Mouse (Mus musculus) G1E (cell line): Measurements from ENCODE around the gene Fbxo24. TPM values are rescaled to one million over a fixed set of nuclear protein-coding genes. Genes with fewer than 3 reads are reported as not detected.
A peak's percentile ranks its signal among the peaks of the same experiment; 100 is the strongest.

Experiments
- ATAC-seq: 2 replicates; pipeline ENCODE4 v1.8.0; 2016; ENCODE audit warnings: mild to moderate bottlenecking; ENCODE audit not compliant: insufficient number of reproducible peaks, poor library complexity, low FRiP score, severe bottlenecking; ENCODE audit errors: extremely low read depth
- DNase-seq: peaks from one replicate; pipeline ENCODE4 v3.0.0; 2012; ENCODE audit warnings: low spot score
- H3K27me3 ChIP-seq: 2 replicates; pipeline ENCODE4 v1.6.1; 2012; ENCODE audit warnings: mild to moderate bottlenecking, low read length, inconsistent platforms; ENCODE audit not compliant: insufficient read depth
- H3K36me3 ChIP-seq: replicated peaks from 2 replicates; pipeline ENCODE3; 2012; ENCODE audit warnings: mild to moderate bottlenecking, inconsistent platforms
- H3K4me1 ChIP-seq: 2 replicates; pipeline ENCODE4 v1.6.1; 2012; ENCODE audit warnings: low read depth, low read length, inconsistent platforms, mixed read lengths; ENCODE audit not compliant: insufficient read depth
- H3K4me3 ChIP-seq: 2 replicates; pipeline ENCODE4 v1.5.1; 2012; ENCODE audit warnings: low read depth, mild to moderate bottlenecking, inconsistent platforms, low read length, moderate library complexity, mixed read lengths
- H3K9me3 ChIP-seq: replicated peaks from 2 replicates; pipeline ENCODE4 v1.6.1; 2012; ENCODE audit warnings: inconsistent platforms
- CTCF ChIP-seq: IDR thresholded peaks from 2 replicates; pipeline ENCODE4 v1.5.1; 2012; ENCODE audit warnings: low read depth, low read length, inconsistent platforms, mixed read lengths
- GATA1 ChIP-seq: IDR thresholded peaks from 2 replicates; pipeline ENCODE4 v1.6.1; 2012; ENCODE audit warnings: borderline replicate concordance, low read length, inconsistent platforms, mixed read lengths
- GATA2 ChIP-seq: IDR thresholded peaks from 2 replicates; pipeline ENCODE4 v1.6.1; 2012; ENCODE audit warnings: low read depth, low read length, inconsistent platforms, borderline replicate concordance
- POLR2AphosphoS5 ChIP-seq: IDR thresholded peaks from 2 replicates; pipeline ENCODE4 v1.6.1; 2012; ENCODE audit warnings: low read depth, low read length, inconsistent platforms; ENCODE audit not compliant: insufficient replicate concordance
- TAL1 ChIP-seq: conservative IDR thresholded peaks from 2 replicates; pipeline ENCODE4 v1.6.1; 2012; ENCODE audit warnings: low read depth, low read length, inconsistent platforms, mixed read lengths
- polyA plus RNA-seq: library from polyadenylated mRNA; stranded (reverse); fragments of >175 nt; gene quantifications from 2 replicates; pipeline ENCODE4 v1.2.3, GENCODE M21; 2012
- total RNA-seq, 2 experiments: library from RNA; stranded (forward) in 1 of 2; stranded (reverse) in 1 of 2; fragments of 200-1000 nt in 1 of 2; fragments of >200 nt in 1 of 2; fragmentation: Nextera tagmentation in 1 of 2; gene quantifications; 2 replicates each; pipeline ENCODE4 v1.2.3; 2014 to 2017

The Fbxo24 gene
- total and polyA plus RNA-seq, 3 experiments = 0.05 to 0.11 TPM; not detected in 1

DNA sequence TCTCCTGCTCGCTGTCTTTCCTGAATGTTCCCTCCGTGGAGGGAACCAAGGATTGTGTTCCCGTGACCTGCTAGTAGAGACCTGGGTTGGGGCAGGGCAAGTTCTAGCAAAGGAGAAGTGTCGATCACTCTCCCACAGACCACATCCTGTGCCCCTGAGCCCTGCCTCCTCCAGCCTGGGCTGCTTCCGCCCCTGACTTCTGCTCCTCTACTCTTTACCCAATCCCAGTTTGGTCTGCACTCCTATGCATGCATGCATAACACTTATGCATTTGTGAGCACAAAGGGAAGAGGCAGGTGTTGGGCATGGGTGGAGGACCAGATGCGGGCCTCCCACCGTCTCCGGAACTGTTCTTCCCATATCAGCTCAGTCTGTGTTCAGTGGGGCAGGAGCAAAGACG, 2.4 kb upstream of the Fbxo24 start:
- H3K9me3 ChIP-seq = no peaks in the 10 kb centered on the region
- H3K4me3 ChIP-seq = peak overlapping the region; percentile 88; the same call in 1 of the 2 replicates
- H3K36me3 ChIP-seq = peaks cover 58% of the 10 kb centered on the region
- TF ChIP-seq GATA2 (no peak), CTCF (no peak), POLR2AphosphoS5 (no peak), GATA1 (no peak), TAL1 (no peak)
- ATAC-seq = peak; percentile 51
- H3K4me1 ChIP-seq = peaks cover 53% of the 10 kb centered on the region
- H3K27me3 ChIP-seq = no peaks in the 10 kb centered on the region
- peak; percentile 83 for DNase-seq

DNA sequence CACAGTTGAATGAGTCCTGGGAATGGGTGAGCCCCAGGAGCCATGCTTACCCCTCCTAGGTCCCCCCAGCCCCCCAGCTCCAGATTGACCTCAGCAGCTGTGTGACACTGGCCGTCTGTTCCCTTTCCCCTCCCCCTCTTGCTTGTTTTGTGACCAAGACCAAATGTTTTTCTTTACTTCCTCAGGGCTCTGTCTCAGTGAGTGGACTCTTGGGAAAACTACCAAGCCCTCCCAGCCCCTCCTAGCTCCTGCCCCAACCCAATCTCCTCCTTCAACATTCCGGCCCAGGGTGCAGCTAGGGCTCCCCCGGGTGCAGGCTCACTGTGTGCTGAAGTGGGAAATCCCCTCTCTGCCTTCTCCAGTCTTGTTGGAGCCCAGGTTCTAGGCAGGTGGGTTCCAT, 1.8 kb upstream of the Fbxo24 start:
- Histone ChIP-seq H3K9me3 (no peaks in the 10 kb centered on the region), H3K27me3 (0 out of 2 replicates have a peak, but pooled peaks cover 2% of the 10 kb centered on the region), H3K4me3 (peak overlapping the region; percentile 88; the same call in 1 of the 2 replicates), H3K36me3 (peaks cover 52% of the 10 kb centered on the region), H3K4me1 (peaks cover 53% of the 10 kb centered on the region)
- ATAC-seq (no peak), DNase-seq (no peak)
- TF ChIP-seq CTCF (no peak), GATA2 (no peak), POLR2AphosphoS5 (no peak), GATA1 (no peak), TAL1 (no peak)

DNA sequence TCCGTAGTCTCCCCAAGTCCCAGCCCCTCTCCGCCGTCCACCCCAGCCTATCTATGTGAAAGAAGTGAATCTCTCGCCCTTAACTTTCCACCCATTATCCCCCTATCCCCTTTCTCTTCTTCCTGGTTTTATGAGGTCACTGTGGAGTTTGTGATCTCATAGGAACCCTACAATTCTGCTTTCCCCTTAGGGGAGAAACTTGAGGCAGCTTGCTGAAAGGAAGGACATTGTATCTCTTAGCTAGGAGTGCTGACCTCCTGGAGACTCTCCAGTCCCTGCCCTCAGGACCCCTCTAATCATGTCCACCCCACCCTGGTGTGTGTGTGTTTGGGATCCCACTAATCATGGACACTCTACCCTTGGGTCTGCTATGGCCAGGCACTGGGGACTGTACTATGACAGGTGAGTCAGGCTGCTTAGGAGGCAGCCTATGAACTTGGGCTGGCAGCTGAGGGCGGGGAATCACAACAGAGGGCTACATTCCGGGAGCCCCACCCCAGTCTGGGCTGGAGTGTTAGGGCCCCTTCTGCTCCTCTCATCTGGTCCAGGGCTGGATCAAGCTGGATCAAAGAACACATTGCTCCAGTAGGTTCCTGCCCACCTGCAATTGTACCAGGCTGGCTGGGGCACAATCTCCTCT, 1.2 kb upstream of the Fbxo24 start:
- no peak for TF ChIP-seq TAL1
- 0 out of 2 replicates have a peak, but pooled peaks cover 2% of the 10 kb centered on the region for H3K27me3 ChIP-seq
- peaks cover 54% of the 10 kb centered on the region for H3K4me1 ChIP-seq
- H3K9me3 ChIP-seq = no peaks in the 10 kb centered on the region
- H3K36me3 ChIP-seq = peaks cover 46% of the 10 kb centered on the region
- ATAC-seq = no peak
- peak; percentile 47 for DNase-seq
- peak overlapping the region; percentile 88 for H3K4me3 ChIP-seq

DNA sequence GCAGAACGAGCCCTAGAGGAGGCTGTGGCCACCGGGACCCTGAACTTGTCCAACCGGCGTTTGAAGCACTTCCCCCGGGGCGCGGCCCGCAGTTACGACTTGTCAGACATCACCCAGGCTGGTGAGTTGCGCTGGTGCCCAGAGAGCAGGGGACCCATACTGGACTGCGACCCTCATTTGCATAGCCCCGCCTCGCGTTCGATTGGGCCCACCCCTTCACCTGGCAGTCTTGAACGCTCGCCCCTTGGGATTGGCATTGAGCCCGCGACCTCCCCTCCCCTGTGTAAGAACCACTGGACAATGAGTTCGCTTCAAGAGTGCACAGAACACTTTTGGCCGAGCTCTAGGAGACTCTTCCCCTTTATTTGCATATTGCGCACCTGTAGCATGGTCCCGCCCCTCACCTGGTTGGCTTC, 512 bp upstream of the Fbxo24 start:
- H3K4me1 ChIP-seq = peaks cover 60% of the 10 kb centered on the region
- H3K27me3 ChIP-seq = peaks cover 7% of the 10 kb centered on the region; the same call in 1 of the 2 replicates
- peaks cover 43% of the 10 kb centered on the region for H3K36me3 ChIP-seq
- TF ChIP-seq GATA1 (no peak), GATA2 (no peak), POLR2AphosphoS5 (no peak), CTCF (no peak), TAL1 (no peak)
- ATAC-seq (no peak), DNase-seq (peak; percentile 59)
- H3K9me3 ChIP-seq = no peaks in the 10 kb centered on the region
- peak overlapping the region; percentile 88 for H3K4me3 ChIP-seq

DNA sequence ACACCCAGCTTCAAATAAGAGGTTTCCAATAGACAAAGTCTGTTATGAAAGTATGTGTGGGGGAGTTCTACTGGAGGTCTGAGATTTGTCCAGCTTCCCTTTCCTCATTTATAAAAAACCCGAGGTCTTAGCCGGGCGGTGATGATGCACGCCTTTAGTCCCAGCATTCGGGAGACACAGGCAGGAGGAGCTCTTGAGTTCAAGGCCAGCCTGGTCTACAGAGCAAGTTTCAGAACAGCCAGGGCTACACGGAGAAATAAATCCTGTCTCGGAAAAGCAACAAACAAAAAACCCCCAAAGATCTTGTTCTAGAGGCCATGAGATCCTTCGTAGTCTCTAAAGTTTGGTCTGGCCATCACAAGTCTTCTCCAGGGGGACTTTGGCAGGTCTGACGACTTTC, 811 bp downstream of the Fbxo24 start:
- Histone ChIP-seq H3K27me3 (peaks cover 12% of the 10 kb centered on the region), H3K36me3 (peaks cover 30% of the 10 kb centered on the region), H3K9me3 (no peaks in the 10 kb centered on the region), H3K4me1 (peaks cover 62% of the 10 kb centered on the region), H3K4me3 (peak overlapping the region; percentile 88)
- TF ChIP-seq POLR2AphosphoS5 (no peak), GATA1 (no peak), TAL1 (no peak), GATA2 (no peak), CTCF (no peak)
- DNase-seq (no peak), ATAC-seq (no peak)

DNA sequence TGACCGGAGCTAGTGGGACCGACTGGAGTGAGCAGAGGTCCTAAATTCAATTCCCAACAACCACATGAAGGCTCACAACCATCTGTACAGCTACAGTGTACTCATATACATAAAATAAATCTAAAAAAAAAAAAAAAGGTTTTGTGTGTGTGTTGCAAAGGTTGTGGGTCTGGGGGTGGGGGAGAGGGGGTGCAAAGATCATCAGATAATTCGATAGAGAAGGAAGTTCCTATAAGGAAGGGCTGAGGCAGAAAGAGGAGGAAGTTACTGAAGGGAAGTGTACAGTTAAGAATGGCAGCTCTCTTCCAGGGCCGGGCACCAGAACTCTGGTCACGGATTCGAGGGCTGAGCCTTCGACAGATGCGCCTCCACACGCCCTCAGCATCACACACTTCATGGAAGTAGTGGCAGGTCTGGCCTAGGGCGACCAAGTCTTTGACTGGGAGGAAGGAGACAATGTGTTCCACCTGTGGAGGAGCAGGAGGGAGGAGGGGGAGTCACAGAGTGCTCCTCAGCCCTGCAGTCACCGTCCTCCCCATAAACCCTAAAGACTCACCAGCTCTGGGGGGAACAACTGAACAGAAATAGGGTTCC, 4.8 kb downstream of the Fbxo24 start:
- no peak for DNase-seq

More for the DNA sequence above, 4.8 kb downstream of the Fbxo24 start:
- Histone ChIP-seq H3K4me3 (no peak overlapping the region), H3K4me1 (peaks cover 26% of the 10 kb centered on the region), H3K36me3 (no peaks in the 10 kb centered on the region), H3K27me3 (peaks cover 43% of the 10 kb centered on the region), H3K9me3 (no peaks in the 10 kb centered on the region)
- ATAC-seq = no peak
- TF ChIP-seq GATA1 (no peak), TAL1 (no peak)
